Mouse (Mus musculus): ENCODE measurements around the gene Bcam. TPM values are rescaled to one million over a fixed set of nuclear protein-coding genes. Genes with fewer than 3 reads are reported as not detected.

Bcam gene
- polyA plus RNA-seq, 2 experiments, result 4.9 to 6.3 TPM

DNA sequence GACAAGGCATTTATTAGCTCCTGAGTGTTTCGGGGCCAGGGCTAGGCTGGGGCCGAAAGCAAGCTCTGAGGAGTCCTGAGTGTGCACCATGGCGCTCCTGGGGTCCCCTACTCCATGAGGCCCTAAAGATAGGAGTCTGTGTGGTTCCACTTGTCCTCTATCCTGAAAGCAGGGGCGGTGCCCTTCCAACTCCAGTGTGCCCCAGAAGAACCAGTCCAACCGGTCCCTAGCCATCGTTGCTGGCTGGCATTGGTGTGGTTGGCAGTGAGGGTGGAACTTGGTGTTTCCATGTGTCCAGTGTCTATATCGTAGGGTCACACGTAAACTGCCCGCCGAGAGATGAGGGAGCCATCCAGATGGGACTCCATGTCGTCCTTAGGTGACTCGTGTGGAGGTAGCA is 46.6 kb downstream of the Bcam start:
- DNase-seq (ENCODE audit: low read depth in 3 of 3, low spot score in 3 of 3) (no peak), ATAC-seq (ENCODE audit: insufficient read depth) (no peak)
- Histone ChIP-seq H3K4me1 (replicated peaks; ENCODE audit: control insufficient read depth in 2 of 2, insufficient read depth in 2 of 2, low read length in 1 of 2) (peaks cover 4 to 10% of the 10 kb centered on the region in 2 experiments; a peak in 3 of 4 replicates), H3K36me3 (replicated peaks; ENCODE audit: control insufficient read depth, insufficient read depth, low read depth) (no peaks in the 10 kb centered on the region), H3K9ac (replicated peaks) (no peak overlapping the region), H3K9me3 (ENCODE audit: control insufficient read depth, low read length) (no peaks in the 10 kb centered on the region), H3K27me3 (ENCODE audit: control insufficient read depth, insufficient read depth, low read length) (no peaks in the 10 kb centered on the region), H3K4me2 (ENCODE audit: low read depth) (no peak overlapping the region), H3K4me3 (ENCODE audit: insufficient read depth in 1 of 2, low read depth in 2 of 2, low read length in 2 of 2) (no peak overlapping the region), H3K27ac (no peak overlapping the region)
- WGBS (ENCODE audit: insufficient replicate concordance), result 73% methylated on average over 12 of the region's 12 CpGs
- TF ChIP-seq EP300 (IDR thresholded peaks at IDR 0.05; ENCODE audit: low read depth), result no peak
- no peak for TF ChIP-seq CTCF (IDR thresholded peaks at IDR 0.05; ENCODE audit: low read depth)

- TF ChIP-seq CTCF (IDR thresholded peaks at IDR 0.05; ENCODE audit: low read depth) (0 out of 2 replicates have a peak, but pooled peaks have one; percentile 2), EP300 (IDR thresholded peaks at IDR 0.05; ENCODE audit: low read depth) (no peak)
- ATAC-seq (ENCODE audit: insufficient read depth), result peak; percentile 46; the same call in 1 of the 2 replicates
- Histone ChIP-seq H3K4me2 (ENCODE audit: low read depth) (no peak overlapping the region), H3K36me3 (replicated peaks; ENCODE audit: control insufficient read depth, insufficient read depth, low read depth) (no peaks in the 10 kb centered on the region), H3K27ac (no peak overlapping the region), H3K9ac (replicated peaks) (no peak overlapping the region), H3K4me3 (ENCODE audit: insufficient read depth in 1 of 2, low read depth in 2 of 2, low read length in 2 of 2) (no peak overlapping the region), H3K27me3 (ENCODE audit: control insufficient read depth, insufficient read depth, low read length) (no peaks in the 10 kb centered on the region), H3K9me3 (ENCODE audit: control insufficient read depth, low read length) (no peaks in the 10 kb centered on the region), H3K4me1 (replicated peaks; ENCODE audit: control insufficient read depth in 2 of 2, insufficient read depth in 2 of 2, low read length in 1 of 2) (peaks cover 4 to 10% of the 10 kb centered on the region in 2 experiments; a peak in 3 of 4 replicates)
- whole genome bisulfite sequencing (ENCODE audit: insufficient replicate concordance), result 44% methylated on average over 6 of the region's 6 CpGs
- DNase-seq (ENCODE audit: low read depth in 3 of 3, low spot score in 3 of 3), result no peak
Observed at GRCm38 (mm10) chr7:19722754-19723195, 48.0 kb downstream of the Bcam start.

GRCm38 (mm10) chr7:19719200-19719599 is 51.6 kb downstream of the Bcam start:
- H3K36me3 ChIP-seq (replicated peaks; ENCODE audit: control insufficient read depth, insufficient read depth, low read depth), result no peaks in the 10 kb centered on the region
- no peaks in the 10 kb centered on the region for H3K27me3 ChIP-seq (ENCODE audit: control insufficient read depth, insufficient read depth, low read length)
- H3K4me2 ChIP-seq (ENCODE audit: low read depth), result no peak overlapping the region
- WGBS (ENCODE audit: insufficient replicate concordance), result 64% methylated on average over 4 of the region's 4 CpGs
- no peaks in the 10 kb centered on the region for H3K9me3 ChIP-seq (ENCODE audit: control insufficient read depth, low read length)
- no peak for DNase-seq (ENCODE audit: low read depth in 3 of 3, low spot score in 3 of 3)
- no peak overlapping the region for H3K9ac ChIP-seq (replicated peaks)
- no peak overlapping the region for H3K4me3 ChIP-seq (ENCODE audit: insufficient read depth in 1 of 2, low read depth in 2 of 2, low read length in 2 of 2)
- peaks cover 13 to 20% of the 10 kb centered on the region in 2 experiments for H3K4me1 ChIP-seq (replicated peaks; ENCODE audit: control insufficient read depth in 2 of 2, insufficient read depth in 2 of 2, low read length in 1 of 2)
- no peak overlapping the region for H3K27ac ChIP-seq
- no peak for ATAC-seq (ENCODE audit: insufficient read depth)
- TF ChIP-seq CTCF (IDR thresholded peaks at IDR 0.05; ENCODE audit: low read depth), result no peak
- no peak for TF ChIP-seq EP300 (IDR thresholded peaks at IDR 0.05; ENCODE audit: low read depth)

DNA sequence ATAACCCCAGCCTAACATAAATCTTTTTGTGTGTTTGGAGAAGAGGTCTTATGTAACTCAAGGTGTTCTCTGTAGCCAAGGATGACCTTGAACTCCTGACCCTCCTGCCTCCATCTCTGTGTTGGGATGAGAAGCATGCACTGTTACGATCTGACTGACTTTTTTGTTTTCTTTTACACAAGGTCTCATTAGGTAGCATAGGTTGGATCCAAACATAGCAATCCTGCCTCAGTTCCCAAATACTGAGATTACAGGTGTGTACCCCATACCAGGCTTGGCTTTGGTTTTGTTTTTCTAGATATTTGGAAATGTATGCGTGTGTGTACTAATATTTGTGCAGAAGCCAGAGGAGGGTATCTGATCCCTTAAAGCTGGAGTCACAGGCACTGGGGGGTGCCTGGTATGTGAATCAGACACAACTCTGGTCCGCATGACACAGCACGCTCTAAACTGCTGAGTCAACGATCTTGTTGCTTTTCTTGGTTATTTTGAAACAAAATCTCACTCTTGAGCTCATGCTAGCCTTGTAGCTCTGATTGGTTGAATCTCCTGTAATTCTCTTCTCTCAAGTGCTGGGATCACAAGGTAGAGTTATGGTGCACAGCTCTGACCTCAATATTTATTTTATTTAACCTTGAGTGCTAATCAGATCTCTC is 52.4 kb downstream of the Bcam start:
- H3K36me3 ChIP-seq (replicated peaks; ENCODE audit: control insufficient read depth, insufficient read depth, low read depth), result peaks cover 3% of the 10 kb centered on the region; the same call in 1 of the 2 replicates
- DNase-seq (ENCODE audit: low read depth in 3 of 3, low spot score in 3 of 3), result no peak
- TF ChIP-seq EP300 (IDR thresholded peaks at IDR 0.05; ENCODE audit: low read depth) (no peak), CTCF (IDR thresholded peaks at IDR 0.05; ENCODE audit: low read depth) (no peak)
- no peaks in the 10 kb centered on the region for H3K9me3 ChIP-seq (ENCODE audit: control insufficient read depth, low read length)
- H3K4me3 ChIP-seq (ENCODE audit: insufficient read depth in 1 of 2, low read depth in 2 of 2, low read length in 2 of 2), result no peak overlapping the region
- WGBS (ENCODE audit: insufficient replicate concordance), result 64% methylated on average over 5 of the region's 5 CpGs
- H3K27ac ChIP-seq, result no peak overlapping the region
- no peak overlapping the region for H3K9ac ChIP-seq (replicated peaks)
- H3K4me1 ChIP-seq (replicated peaks; ENCODE audit: control insufficient read depth in 2 of 2, insufficient read depth in 2 of 2, low read length in 1 of 2), result peaks cover 18 to 23% of the 10 kb centered on the region in 2 experiments
- H3K4me2 ChIP-seq (ENCODE audit: low read depth), result no peak overlapping the region
- ATAC-seq (ENCODE audit: insufficient read depth), result no peak
- no peaks in the 10 kb centered on the region for H3K27me3 ChIP-seq (ENCODE audit: control insufficient read depth, insufficient read depth, low read length)

GRCm38 (mm10) chr7:19717346-19717745 is 53.5 kb downstream of the Bcam start:
- Histone ChIP-seq H3K27ac (no peak overlapping the region), H3K4me2 (ENCODE audit: low read depth) (no peak overlapping the region)

More at GRCm38 (mm10) chr7:19717346-19717745, 53.5 kb downstream of the Bcam start:
- DNase-seq (ENCODE audit: low read depth in 3 of 3, low spot score in 3 of 3) (no peak), ATAC-seq (ENCODE audit: insufficient read depth) (no peak)
- no peaks in the 10 kb centered on the region for H3K9me3 ChIP-seq (ENCODE audit: control insufficient read depth, low read length)
- no peak for TF ChIP-seq CTCF (IDR thresholded peaks at IDR 0.05; ENCODE audit: low read depth)
- no peak for TF ChIP-seq EP300 (IDR thresholded peaks at IDR 0.05; ENCODE audit: low read depth)
- peaks cover 14% of the 10 kb centered on the region in 2 experiments for H3K4me1 ChIP-seq (replicated peaks; ENCODE audit: control insufficient read depth in 2 of 2, insufficient read depth in 2 of 2, low read length in 1 of 2)
- WGBS (ENCODE audit: insufficient replicate concordance), result 66% methylated on average over 4 of the region's 4 CpGs
- H3K27me3 ChIP-seq (ENCODE audit: control insufficient read depth, insufficient read depth, low read length), result no peaks in the 10 kb centered on the region
- H3K9ac ChIP-seq (replicated peaks), result no peak overlapping the region
- H3K4me3 ChIP-seq (ENCODE audit: insufficient read depth in 1 of 2, low read depth in 2 of 2, low read length in 2 of 2), result no peak overlapping the region
- H3K36me3 ChIP-seq (replicated peaks; ENCODE audit: control insufficient read depth, insufficient read depth, low read depth), result peaks cover 9% of the 10 kb centered on the region
